Mouse (Mus musculus): ENCODE measurements around the gene Mecom.

Mecom gene

GRCm38 (mm10) chr3:30135857-30136256, 412.0 kb downstream of the Mecom start:
- Histone ChIP-seq H3K36me3 (ENCODE audit: insufficient read depth, low read length) (no peaks in the 10 kb centered on the region), H3K4me1 (replicated peaks; ENCODE audit: low read depth, low read length) (no peaks in the 10 kb centered on the region), H3K9me3 (ENCODE audit: low read length) (no peaks in the 10 kb centered on the region), H3K4me3 (replicated peaks; ENCODE audit: low read length) (no peak overlapping the region), H3K27me3 (ENCODE audit: insufficient read depth, low read length) (no peaks in the 10 kb centered on the region)
- TF ChIP-seq POU5F1 (IDR thresholded peaks at IDR 0.05; ENCODE audit: borderline replicate concordance, low read length), result no peak
- TF ChIP-seq CTCF (conservative IDR thresholded peaks at IDR 0.05; ENCODE audit: low read length), result no peak
- TF ChIP-seq NANOG (IDR thresholded peaks at IDR 0.05; ENCODE audit: borderline replicate concordance, low read length), result no peak

DNA sequence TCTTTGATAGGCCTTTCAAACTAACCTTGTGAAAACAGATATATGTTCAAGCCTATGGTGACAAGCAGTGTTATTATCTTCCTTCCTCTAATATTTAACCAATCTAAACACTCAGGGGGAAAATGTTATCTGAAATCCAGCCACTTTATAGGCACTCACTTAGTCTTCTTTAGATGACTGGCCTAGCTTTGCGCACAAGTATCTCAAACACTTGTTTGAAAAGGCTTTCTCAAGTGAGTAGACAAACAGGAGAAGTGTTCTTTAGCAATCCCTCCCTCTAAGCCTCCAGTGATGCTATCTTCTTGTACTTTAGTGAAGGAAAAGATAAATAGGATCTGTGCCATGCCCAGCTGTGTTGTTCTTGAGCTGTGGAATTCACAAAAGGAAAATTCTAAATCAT, 412.7 kb downstream of the Mecom start:
- H3K36me3 ChIP-seq (ENCODE audit: insufficient read depth, low read length), result no peaks in the 10 kb centered on the region
- TF ChIP-seq CTCF (conservative IDR thresholded peaks at IDR 0.05; ENCODE audit: low read length), result no peak
- TF ChIP-seq POU5F1 (IDR thresholded peaks at IDR 0.05; ENCODE audit: borderline replicate concordance, low read length), result no peak
- no peak for TF ChIP-seq NANOG (IDR thresholded peaks at IDR 0.05; ENCODE audit: borderline replicate concordance, low read length)
- H3K4me3 ChIP-seq (replicated peaks; ENCODE audit: low read length), result no peak overlapping the region
- H3K4me1 ChIP-seq (replicated peaks; ENCODE audit: low read depth, low read length), result no peaks in the 10 kb centered on the region
- no peaks in the 10 kb centered on the region for H3K27me3 ChIP-seq (ENCODE audit: insufficient read depth, low read length)
- H3K9me3 ChIP-seq (ENCODE audit: low read length), result no peaks in the 10 kb centered on the region

GRCm38 (mm10) chr3:30132981-30133380, 414.8 kb downstream of the Mecom start:
- Histone ChIP-seq H3K36me3 (ENCODE audit: insufficient read depth, low read length) (no peaks in the 10 kb centered on the region), H3K27me3 (ENCODE audit: insufficient read depth, low read length) (no peaks in the 10 kb centered on the region), H3K4me3 (replicated peaks; ENCODE audit: low read length) (no peak overlapping the region), H3K4me1 (replicated peaks; ENCODE audit: low read depth, low read length) (no peaks in the 10 kb centered on the region), H3K9me3 (ENCODE audit: low read length) (no peaks in the 10 kb centered on the region)
- TF ChIP-seq CTCF (conservative IDR thresholded peaks at IDR 0.05; ENCODE audit: low read length) (no peak), POU5F1 (IDR thresholded peaks at IDR 0.05; ENCODE audit: borderline replicate concordance, low read length) (no peak), NANOG (IDR thresholded peaks at IDR 0.05; ENCODE audit: borderline replicate concordance, low read length) (no peak)

DNA sequence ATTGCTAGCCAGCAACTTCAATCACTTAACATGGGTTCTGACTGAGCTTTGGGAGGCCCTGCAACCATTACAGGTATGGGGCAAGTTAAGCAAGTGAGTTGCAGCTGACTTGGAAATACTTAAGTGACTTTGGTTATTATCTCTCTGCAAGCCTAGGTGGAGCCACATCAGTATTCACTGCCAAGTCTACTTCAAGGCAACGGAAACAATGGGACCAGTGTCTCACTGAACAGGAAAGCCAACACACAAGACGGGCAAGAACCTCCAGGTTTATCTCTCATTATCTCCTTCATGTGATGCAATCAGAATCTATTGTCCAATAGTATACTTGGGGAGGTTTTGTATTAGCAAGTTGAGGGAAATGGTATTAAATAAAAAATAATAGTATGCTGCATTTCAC, 415.4 kb downstream of the Mecom start:
- H3K36me3 ChIP-seq (ENCODE audit: insufficient read depth, low read length), result no peaks in the 10 kb centered on the region
- no peak for TF ChIP-seq POU5F1 (IDR thresholded peaks at IDR 0.05; ENCODE audit: borderline replicate concordance, low read length)
- TF ChIP-seq NANOG (IDR thresholded peaks at IDR 0.05; ENCODE audit: borderline replicate concordance, low read length), result no peak
- TF ChIP-seq CTCF (conservative IDR thresholded peaks at IDR 0.05; ENCODE audit: low read length), result no peak

GRCm38 (mm10) chr3:30130495-30130894, 417.3 kb downstream of the Mecom start:
- H3K4me1 ChIP-seq (replicated peaks; ENCODE audit: low read depth, low read length), result no peaks in the 10 kb centered on the region
- no peaks in the 10 kb centered on the region for H3K9me3 ChIP-seq (ENCODE audit: low read length)
- TF ChIP-seq POU5F1 (IDR thresholded peaks at IDR 0.05; ENCODE audit: borderline replicate concordance, low read length) (no peak), CTCF (conservative IDR thresholded peaks at IDR 0.05; ENCODE audit: low read length) (no peak), NANOG (IDR thresholded peaks at IDR 0.05; ENCODE audit: borderline replicate concordance, low read length) (no peak)
- no peaks in the 10 kb centered on the region for H3K27me3 ChIP-seq (ENCODE audit: insufficient read depth, low read length)
- H3K36me3 ChIP-seq (ENCODE audit: insufficient read depth, low read length), result no peaks in the 10 kb centered on the region
- no peak overlapping the region for H3K4me3 ChIP-seq (replicated peaks; ENCODE audit: low read length)

More for the DNA sequence above, 415.4 kb downstream of the Mecom start:
- Histone ChIP-seq H3K4me1 (replicated peaks; ENCODE audit: low read depth, low read length) (no peaks in the 10 kb centered on the region), H3K9me3 (ENCODE audit: low read length) (no peaks in the 10 kb centered on the region), H3K27me3 (ENCODE audit: insufficient read depth, low read length) (no peaks in the 10 kb centered on the region), H3K4me3 (replicated peaks; ENCODE audit: low read length) (no peak overlapping the region)

GRCm38 (mm10) chr3:30122618-30123017, 425.2 kb downstream of the Mecom start:
- no peak for TF ChIP-seq CTCF (conservative IDR thresholded peaks at IDR 0.05; ENCODE audit: low read length)
- TF ChIP-seq POU5F1 (IDR thresholded peaks at IDR 0.05; ENCODE audit: borderline replicate concordance, low read length), result no peak
- TF ChIP-seq NANOG (IDR thresholded peaks at IDR 0.05; ENCODE audit: borderline replicate concordance, low read length), result no peak
- no peaks in the 10 kb centered on the region for H3K36me3 ChIP-seq (ENCODE audit: insufficient read depth, low read length)
- no peak overlapping the region for H3K4me3 ChIP-seq (replicated peaks; ENCODE audit: low read length)
- H3K9me3 ChIP-seq (ENCODE audit: low read length), result no peaks in the 10 kb centered on the region
- no peaks in the 10 kb centered on the region for H3K27me3 ChIP-seq (ENCODE audit: insufficient read depth, low read length)
- H3K4me1 ChIP-seq (replicated peaks; ENCODE audit: low read depth, low read length), result no peaks in the 10 kb centered on the region

DNA sequence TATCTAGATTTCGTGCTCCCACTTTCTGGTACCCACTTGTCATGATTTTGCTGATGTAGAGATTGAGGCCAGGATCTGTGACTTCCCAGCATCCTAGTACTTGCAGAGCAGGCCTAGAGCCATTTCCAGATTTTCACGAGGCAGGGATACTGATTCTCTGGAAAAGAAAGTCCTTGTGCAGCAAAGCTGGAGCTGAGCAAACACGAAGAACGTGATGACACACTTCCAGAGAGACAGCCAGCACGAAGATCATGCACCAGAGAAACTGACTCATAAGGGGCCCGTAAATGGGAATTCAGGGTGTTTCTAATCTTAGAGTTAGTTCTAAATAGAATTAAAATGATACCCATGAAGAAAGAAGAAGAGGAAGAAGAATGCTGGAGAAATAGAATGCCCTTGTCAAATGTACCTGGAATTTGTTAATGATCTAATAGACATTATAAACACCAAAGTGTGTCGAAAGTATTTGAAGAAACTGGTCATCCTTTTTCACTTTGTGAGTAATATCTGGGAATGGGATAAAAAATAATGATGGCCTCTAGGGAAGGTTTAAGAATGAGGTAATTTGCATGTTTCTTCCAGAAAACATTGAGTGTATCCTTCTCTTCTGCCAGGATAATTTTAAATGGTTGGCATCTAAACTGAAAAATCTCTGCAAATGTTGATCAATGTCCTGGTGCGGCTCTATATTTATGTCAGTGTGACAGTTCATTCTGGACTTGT, 426.9 kb downstream of the Mecom start:
- H3K36me3 ChIP-seq (ENCODE audit: insufficient read depth, low read length), result no peaks in the 10 kb centered on the region
- H3K27me3 ChIP-seq (ENCODE audit: insufficient read depth, low read length), result no peaks in the 10 kb centered on the region
- TF ChIP-seq CTCF (conservative IDR thresholded peaks at IDR 0.05; ENCODE audit: low read length) (no peak), POU5F1 (IDR thresholded peaks at IDR 0.05; ENCODE audit: borderline replicate concordance, low read length) (no peak), NANOG (IDR thresholded peaks at IDR 0.05; ENCODE audit: borderline replicate concordance, low read length) (no peak)
- H3K4me1 ChIP-seq (replicated peaks; ENCODE audit: low read depth, low read length), result no peaks in the 10 kb centered on the region
- no peak overlapping the region for H3K4me3 ChIP-seq (replicated peaks; ENCODE audit: low read length)
- H3K9me3 ChIP-seq (ENCODE audit: low read length), result no peaks in the 10 kb centered on the region

DNA sequence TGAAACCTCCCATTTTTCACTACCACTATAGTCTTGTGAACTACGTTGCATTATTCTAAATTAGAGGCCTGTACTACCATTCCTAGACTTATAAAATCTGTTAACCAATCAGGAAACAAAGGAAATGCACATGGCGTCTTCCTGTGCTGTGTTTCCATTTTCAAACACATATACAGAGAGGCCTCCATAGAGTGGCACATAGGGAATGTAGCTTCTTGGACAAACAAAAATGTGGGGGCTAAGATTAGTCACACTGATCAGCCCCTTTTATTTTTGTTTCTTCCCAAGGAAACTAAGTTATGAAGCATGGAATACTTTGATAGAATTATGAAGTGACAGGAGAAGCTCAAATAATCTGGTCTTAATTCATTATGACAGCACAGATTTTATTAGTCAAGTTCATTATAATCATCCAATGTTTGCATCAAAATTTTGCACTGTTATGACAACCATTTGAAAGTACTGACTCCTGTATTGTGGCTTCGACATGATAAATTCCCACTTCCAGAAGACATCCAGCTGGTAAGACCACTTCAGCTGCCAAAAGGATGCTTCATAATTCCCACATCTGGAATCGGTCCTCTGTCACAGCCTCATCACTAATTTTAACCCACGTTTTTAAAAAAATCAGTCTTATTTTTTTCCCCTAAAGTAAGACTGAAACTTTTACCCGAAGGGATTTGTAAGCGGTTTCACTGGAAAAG, 429.1 kb downstream of the Mecom start:
- Histone ChIP-seq H3K4me3 (replicated peaks; ENCODE audit: low read length) (no peak overlapping the region), H3K36me3 (ENCODE audit: insufficient read depth, low read length) (no peaks in the 10 kb centered on the region), H3K4me1 (replicated peaks; ENCODE audit: low read depth, low read length) (no peaks in the 10 kb centered on the region), H3K9me3 (ENCODE audit: low read length) (no peaks in the 10 kb centered on the region), H3K27me3 (ENCODE audit: insufficient read depth, low read length) (no peaks in the 10 kb centered on the region)
- TF ChIP-seq CTCF (conservative IDR thresholded peaks at IDR 0.05; ENCODE audit: low read length) (no peak), POU5F1 (IDR thresholded peaks at IDR 0.05; ENCODE audit: borderline replicate concordance, low read length) (no peak), NANOG (IDR thresholded peaks at IDR 0.05; ENCODE audit: borderline replicate concordance, low read length) (no peak)

All from E14TG2a.4 (cell line).